Mouse (Mus musculus) small intestine, adult 2 months (tissue): ENCODE measurements around the gene Fam166a.

Experiments used
- CTCF ChIP-seq: fragments of 200-500 bp; IDR thresholded peaks from 2 replicates; pipeline ENCODE4 v1.5.1; 2012; ENCODE audit warnings: low read depth, mild to moderate bottlenecking, control low read depth, inconsistent platforms, low read length, moderate library complexity, mixed read lengths; ENCODE audit not compliant: insufficient replicate concordance, insufficient read length; ENCODE audit errors: extremely low read depth
- POLR2A ChIP-seq: fragments of 200-500 bp; IDR thresholded peaks from 2 replicates; pipeline ENCODE4 v1.6.1; 2012; ENCODE audit warnings: low read depth, mild to moderate bottlenecking, control low read depth, inconsistent platforms, low read length, moderate library complexity

DNA sequence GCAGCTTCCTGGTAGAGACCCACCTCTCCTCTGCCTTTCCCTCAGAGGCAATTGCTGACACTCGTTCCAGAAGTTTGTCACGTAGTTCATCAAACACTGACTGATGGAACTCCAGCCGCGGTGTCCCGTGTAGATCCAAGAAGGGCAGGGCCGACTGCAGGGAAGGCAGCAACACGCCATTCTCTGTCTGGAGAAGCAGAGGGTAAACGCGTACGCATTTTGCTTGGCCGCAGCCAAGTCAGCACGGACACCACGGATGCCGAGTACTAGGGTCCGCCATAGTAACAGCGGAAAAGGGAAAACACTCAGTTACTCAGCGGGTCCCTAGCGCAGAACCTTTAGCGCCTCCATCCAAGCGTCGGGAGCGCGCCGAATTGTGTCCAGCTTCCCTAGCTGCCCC is 7.9 kb upstream of the Fam166a start:
- no peak for TF ChIP-seq CTCF
- TF ChIP-seq POLR2A, result no peak
